In genomic region chr10:60644079-60644641, GRCm38 (mm10) we compare ENCODE assay signal across 17 mouse cellular contexts. TPM values are rescaled to one million over a fixed set of nuclear protein-coding genes. Genes with fewer than 3 reads are reported as not detected.
A peak's percentile ranks its signal among the peaks of the same experiment; 100 is the strongest.
DNase-seq lines count a peak whose midpoint lies in the region; ATAC-seq and TF ChIP-seq lines count a peak whose summit lies in the region.
"Had no signal": no experiment of that assay in that cellular context is flagged by ENCODE, and none has a peak within 500 bp of the region (broad histone marks: within the 10 kb centered on the region; RNA-seq: fewer than 3 reads in every experiment).

No protein-coding gene starts in this region.

- H3K4me3 ChIP-seq in hindbrain, embryonic 15.5 days = no peak overlapping the region
- H3K4me3 ChIP-seq in hindbrain, embryonic 12.5 days = no peak overlapping the region
- H3K4me3 ChIP-seq in neural tube, embryonic 13.5 days = no peak overlapping the region
- H3K4me3 ChIP-seq in hindbrain, postnatal 0 days (ENCODE audit: low read length) = no peak overlapping the region
- no peak overlapping the region for H3K4me3 ChIP-seq in gastrocnemius, adult 2 months
- H3K4me3 ChIP-seq: forebrain, embryonic 15.5 days; heart, embryonic 10.5 days had no signal

- intact Hi-C loops in gastrocnemius, adult 2 months (cut with DNase I) = no loop called here

- no peak for TF ChIP-seq CTCF in hindbrain, postnatal 0 days (IDR thresholded peaks at IDR 0.05; ENCODE audit: low read depth)
- no peak for TF ChIP-seq CTCF in gastrocnemius, adult 2 months (IDR thresholded peaks at IDR 0.05)

- no peaks in the 10 kb centered on the region for H3K36me3 ChIP-seq in hindbrain, embryonic 15.5 days
- no peaks in the 10 kb centered on the region for H3K36me3 ChIP-seq in hindbrain, embryonic 12.5 days
- no peaks in the 10 kb centered on the region for H3K36me3 ChIP-seq in neural tube, embryonic 13.5 days
- H3K36me3 ChIP-seq in hindbrain, postnatal 0 days (ENCODE audit: insufficient read depth, low read length) = no peaks in the 10 kb centered on the region
- H3K36me3 ChIP-seq: forebrain, embryonic 15.5 days; heart, embryonic 10.5 days had no signal

- whole genome bisulfite sequencing in hindbrain, embryonic 15.5 days = 49% methylated on average over 14 of the region's 14 CpGs
- WGBS in hindbrain, embryonic 12.5 days = 73% methylated on average over 14 of the region's 14 CpGs
- WGBS in neural tube, embryonic 13.5 days = 61% methylated on average over 14 of the region's 14 CpGs
- WGBS in hindbrain, postnatal 0 days = 51% methylated on average over 14 of the region's 14 CpGs

- peak; percentile 60; the same call in 1 of the 2 replicates for ATAC-seq in hindbrain, embryonic 15.5 days (ENCODE audit: low FRiP score, low read depth)
- ATAC-seq in hindbrain, embryonic 12.5 days (ENCODE audit: low FRiP score) = no peak
- peak; percentile 49; the same call in 1 of the 2 replicates for ATAC-seq in neural tube, embryonic 13.5 days (ENCODE audit: low read depth)
- peak; percentile 55 for ATAC-seq in hindbrain, postnatal 0 days
- ATAC-seq: forebrain, embryonic 15.5 days had no signal

- no peak overlapping the region for H3K4me2 ChIP-seq in hindbrain, embryonic 15.5 days
- H3K4me2 ChIP-seq in hindbrain, embryonic 12.5 days (replicated peaks) = no peak overlapping the region
- H3K4me2 ChIP-seq in neural tube, embryonic 13.5 days = no peak overlapping the region
- H3K4me2 ChIP-seq in hindbrain, postnatal 0 days (ENCODE audit: low read depth, low read length) = no peak overlapping the region
- H3K4me2 ChIP-seq: forebrain, embryonic 15.5 days had no signal

- no peaks in the 10 kb centered on the region for H3K27me3 ChIP-seq in hindbrain, embryonic 15.5 days
- no peaks in the 10 kb centered on the region; the same call in 1 of the 2 replicates for H3K27me3 ChIP-seq in hindbrain, embryonic 12.5 days
- no peaks in the 10 kb centered on the region for H3K27me3 ChIP-seq in neural tube, embryonic 13.5 days
- H3K27me3 ChIP-seq in hindbrain, postnatal 0 days (ENCODE audit: insufficient read depth, low read length) = no peaks in the 10 kb centered on the region
- H3K27me3 ChIP-seq: forebrain, embryonic 15.5 days had no signal

- no peaks in the 10 kb centered on the region for H3K9me3 ChIP-seq in hindbrain, embryonic 15.5 days
- H3K9me3 ChIP-seq in hindbrain, embryonic 12.5 days (replicated peaks) = no peaks in the 10 kb centered on the region
- H3K9me3 ChIP-seq in neural tube, embryonic 13.5 days = no peaks in the 10 kb centered on the region
- no peaks in the 10 kb centered on the region for H3K9me3 ChIP-seq in hindbrain, postnatal 0 days (ENCODE audit: low read length)
- H3K9me3 ChIP-seq: forebrain, embryonic 15.5 days; heart, embryonic 10.5 days had no signal

- DNase-seq in neural tube, embryonic 10.5 days (ENCODE audit: extremely low spot score, low spot score) = no peak
- peak; percentile 41 for DNase-seq in hindbrain, postnatal 0 days (ENCODE audit: low spot score)
- DNase-seq in adrenal gland, adult 2 months = no peak
- DNase-seq in gastrocnemius, adult 2 months = no peak
- DNase-seq: adrenal gland, postnatal 14 days; cerebellum, adult 18-20 months; cerebellum, adult 9-11 months; cerebellum, postnatal 36 days; gastrocnemius, postnatal 10 days; heart, adult 18-20 months; heart, postnatal 10 days; kidney, adult 11 months had no signal

- no peak overlapping the region for H3K27ac ChIP-seq in hindbrain, embryonic 15.5 days (replicated peaks)
- H3K27ac ChIP-seq in hindbrain, embryonic 12.5 days = no peak overlapping the region
- 0 out of 2 replicates have a peak overlapping the region, but pooled peaks have one; percentile 13 for H3K27ac ChIP-seq in neural tube, embryonic 13.5 days (replicated peaks)
- H3K27ac ChIP-seq in hindbrain, postnatal 0 days = no peak overlapping the region
- no peak overlapping the region for H3K27ac ChIP-seq in gastrocnemius, adult 2 months
- H3K27ac ChIP-seq: forebrain, embryonic 15.5 days; heart, embryonic 10.5 days had no signal

- H3K4me1 ChIP-seq in hindbrain, embryonic 15.5 days (replicated peaks) = peaks cover 12% of the 10 kb centered on the region
- peaks cover 14% of the 10 kb centered on the region for H3K4me1 ChIP-seq in hindbrain, embryonic 12.5 days
- H3K4me1 ChIP-seq in neural tube, embryonic 13.5 days (replicated peaks) = peaks cover 25% of the 10 kb centered on the region
- no peaks in the 10 kb centered on the region for H3K4me1 ChIP-seq in hindbrain, postnatal 0 days (ENCODE audit: insufficient read depth, low read length)
- H3K4me1 ChIP-seq: forebrain, embryonic 15.5 days; heart, embryonic 10.5 days had no signal

- no peak overlapping the region for H3K9ac ChIP-seq in hindbrain, embryonic 15.5 days
- H3K9ac ChIP-seq in hindbrain, embryonic 12.5 days = no peak overlapping the region
- no peak overlapping the region for H3K9ac ChIP-seq in neural tube, embryonic 13.5 days
- H3K9ac ChIP-seq in hindbrain, postnatal 0 days (replicated peaks; ENCODE audit: low read length) = no peak overlapping the region
- H3K9ac ChIP-seq: forebrain, embryonic 15.5 days had no signal

RNA-seq across cellular contexts. Expression of gene Cdh23, which starts 52.1 kb away (rescaled TPM):
- 4.9 and 6.9 TPM in 2 replicates for polyA plus RNA-seq in hindbrain, embryonic 15.5 days (2015; fragmentation: Nextera tagmentation; extraction: Ambion mirVana)
- polyA plus RNA-seq in hindbrain, embryonic 12.5 days (2016; fragmentation: Nextera tagmentation; extraction: Ambion mirVana) = 0.19 and 0.44 TPM in 2 replicates
- 1.3 and 1.4 TPM in 2 replicates for polyA plus RNA-seq in neural tube, embryonic 13.5 days (2015; fragmentation: Nextera tagmentation; extraction: Ambion mirVana)
- total RNA-seq in hindbrain, postnatal 0 days (2014; rRNA removed) = 20.6 and 31.8 TPM in 2 replicates
- 3.5 and 4.0 TPM in 2 replicates for polyA plus RNA-seq in hindbrain, postnatal 0 days (2015; fragmentation: Nextera tagmentation; extraction: Ambion mirVana)
- total RNA-seq in adrenal gland, adult 2 months (2021) = 1 to 10 TPM in 1 of 2 experiments, under 1 TPM in 1; 0.90 to 1.1 TPM
- polyA plus RNA-seq in adrenal gland, adult 2 months (2012; rRNA removed) = 1.4 and 2.1 TPM in 2 replicates
- 1 to 10 TPM; 1.8 to 2.8 TPM for total RNA-seq in gastrocnemius, adult 2 months (2021)
